Mouse (Mus musculus) liver, embryonic 14.5 days (tissue): ENCODE measurements around the gene Rbms3.

Experiments used
- CTCF ChIP-seq: IDR thresholded peaks from 2 replicates; pipeline ENCODE4 v1.5.1; 2016; ENCODE audit warnings: antibody characterized with exemption, low read depth, control low read depth
- EP300 ChIP-seq: IDR thresholded peaks from 2 replicates; pipeline ENCODE4 v1.6.1; 2016; ENCODE audit warnings: antibody characterized with exemption, low read depth

DNA sequence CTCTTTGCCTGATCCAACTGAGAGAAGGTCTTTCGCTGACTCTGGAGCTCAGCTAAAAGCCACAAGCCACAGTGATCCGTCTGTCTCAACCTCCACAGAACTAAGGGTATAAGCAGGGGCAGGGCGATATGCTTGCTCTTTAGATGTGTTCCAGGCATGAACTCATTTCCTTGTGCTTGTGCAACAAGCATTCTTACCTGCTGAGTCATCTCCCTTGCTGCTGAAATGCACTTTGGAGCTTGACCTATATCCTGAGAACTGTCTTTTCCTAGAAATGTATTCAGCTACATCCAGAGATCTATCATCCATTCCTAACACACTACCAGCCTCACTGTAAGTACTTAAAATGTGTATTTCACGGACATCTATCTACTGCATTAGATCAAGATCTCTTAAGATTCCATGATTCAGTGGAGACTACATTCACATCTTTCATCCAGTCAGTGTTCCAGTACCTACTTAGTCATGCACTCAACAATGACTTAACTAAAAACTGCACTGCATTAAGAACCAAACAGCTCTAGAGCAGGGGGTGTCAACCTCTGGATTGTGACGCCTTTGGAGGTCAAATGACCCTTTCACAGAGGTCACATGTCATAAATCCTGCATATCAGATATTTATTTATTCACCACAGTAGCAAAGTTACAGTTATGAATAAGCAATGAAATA lies 58.4 kb downstream of the Rbms3 start:
- no peak for TF ChIP-seq CTCF
- TF ChIP-seq EP300, result no peak
